Mouse (Mus musculus): ENCODE results near the gene H2afj.
A peak's percentile ranks its signal among the peaks of the same experiment; 100 is the strongest.
"Not testable (repeated sequence)": the region's sequence is repeated elsewhere in the genome, so short reads cannot be mapped to it uniquely, and the experiment has no call there.

Gene H2afj

DNA sequence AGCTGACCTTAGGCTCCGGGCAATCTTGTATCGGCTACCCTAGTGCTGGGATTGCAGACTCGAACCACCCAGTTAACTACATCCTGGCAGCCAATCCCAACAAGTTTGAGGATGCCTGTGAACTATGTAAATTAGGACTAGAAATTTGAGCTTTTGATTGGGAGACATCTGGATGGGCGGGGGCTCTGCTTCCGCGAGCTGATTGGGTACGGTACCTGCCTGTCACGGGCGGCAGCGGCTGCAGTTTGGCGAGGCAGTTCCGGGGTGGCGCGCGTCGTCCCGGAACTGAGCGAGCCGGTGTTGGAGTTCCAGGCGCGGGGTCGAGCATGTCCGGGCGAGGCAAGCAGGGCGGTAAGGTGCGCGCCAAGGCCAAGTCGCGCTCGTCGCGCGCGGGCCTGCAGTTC is at the start of gene H2afj:
Gene H2afj (plus strand): TSS at position 231 of the 404 bp plus-strand sequence.
- peak; percentile 99 for DNase-seq

DNA sequence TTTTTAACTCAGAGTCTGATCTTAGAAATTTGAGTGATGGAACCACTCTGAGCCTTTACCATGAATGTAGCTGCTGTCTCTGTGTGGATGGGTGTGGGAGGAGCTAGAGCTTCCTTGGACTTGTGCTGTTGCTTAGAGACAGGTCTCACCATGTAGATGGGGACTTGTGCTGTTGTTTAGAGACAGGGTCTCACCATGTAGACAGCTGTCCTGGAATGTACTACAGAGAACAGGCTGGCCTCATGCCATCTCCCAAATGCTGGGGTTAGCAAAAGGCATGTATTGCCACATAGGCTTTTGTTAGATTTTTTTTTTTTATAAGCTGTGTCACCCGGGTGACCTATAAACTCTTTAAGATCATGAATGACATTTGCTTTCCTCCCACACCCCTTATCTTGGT is 44.1 kb upstream of the H2afj start:
- DNase-seq = no peak

DNA sequence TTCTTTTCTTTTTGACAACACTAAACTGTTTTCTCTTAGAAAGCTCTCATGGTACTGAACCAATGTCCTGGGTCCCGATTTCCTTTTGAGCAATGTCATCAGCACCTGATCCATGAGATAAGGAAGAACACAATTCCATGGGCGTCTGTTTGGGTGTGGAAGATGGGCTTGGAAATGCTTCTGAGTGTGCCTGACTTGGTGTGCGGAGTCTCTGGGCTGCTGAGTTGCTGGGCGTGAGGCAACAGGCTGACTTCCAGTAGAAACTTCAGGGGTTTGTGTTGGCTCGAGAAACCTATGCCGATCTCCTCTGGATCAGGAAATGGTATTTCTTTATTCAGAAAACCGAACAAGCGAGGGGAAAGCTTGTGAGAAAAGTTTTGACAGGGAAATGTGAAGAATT is 38.9 kb upstream of the H2afj start:
- DNase-seq = no peak

DNA sequence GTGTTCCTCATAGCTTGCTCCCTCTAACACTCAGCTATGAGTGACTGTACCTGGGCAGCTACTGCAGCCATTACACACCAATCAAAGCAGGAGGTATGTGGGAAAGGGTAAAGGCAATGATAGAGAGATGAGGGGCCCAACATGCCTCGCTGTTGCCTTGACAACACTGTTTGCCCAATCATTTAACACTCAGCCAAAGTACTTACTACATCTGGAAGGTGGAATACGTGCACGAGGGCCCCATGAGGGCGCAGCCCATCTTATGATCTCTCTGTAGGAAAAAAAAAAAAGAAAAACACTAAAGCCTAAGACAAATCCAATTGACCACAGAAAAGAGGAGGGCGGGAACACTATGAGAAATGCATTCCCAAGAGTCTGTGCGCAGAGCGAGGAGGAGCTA is 38.2 kb upstream of the H2afj start:
- no peak for DNase-seq

DNA sequence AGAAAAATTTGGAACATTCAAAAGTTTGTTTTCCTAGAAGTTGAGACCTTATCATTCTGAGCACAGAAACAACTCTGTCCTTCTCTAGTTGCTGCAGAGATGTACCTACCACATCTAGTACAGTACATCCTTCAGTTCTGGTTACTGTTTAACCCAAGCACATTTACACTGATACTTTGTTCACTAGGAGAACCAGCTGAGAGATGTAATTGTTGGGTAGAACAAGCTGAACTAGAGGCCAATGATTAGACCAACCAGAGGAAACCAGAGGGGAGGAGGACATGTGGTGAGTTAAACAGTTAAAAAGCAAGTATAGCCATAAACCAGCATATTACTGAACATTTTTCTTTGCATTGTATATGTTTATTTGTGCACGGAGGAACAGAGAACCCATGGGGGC is 31.7 kb upstream of the H2afj start:
- no peak for DNase-seq

DNA sequence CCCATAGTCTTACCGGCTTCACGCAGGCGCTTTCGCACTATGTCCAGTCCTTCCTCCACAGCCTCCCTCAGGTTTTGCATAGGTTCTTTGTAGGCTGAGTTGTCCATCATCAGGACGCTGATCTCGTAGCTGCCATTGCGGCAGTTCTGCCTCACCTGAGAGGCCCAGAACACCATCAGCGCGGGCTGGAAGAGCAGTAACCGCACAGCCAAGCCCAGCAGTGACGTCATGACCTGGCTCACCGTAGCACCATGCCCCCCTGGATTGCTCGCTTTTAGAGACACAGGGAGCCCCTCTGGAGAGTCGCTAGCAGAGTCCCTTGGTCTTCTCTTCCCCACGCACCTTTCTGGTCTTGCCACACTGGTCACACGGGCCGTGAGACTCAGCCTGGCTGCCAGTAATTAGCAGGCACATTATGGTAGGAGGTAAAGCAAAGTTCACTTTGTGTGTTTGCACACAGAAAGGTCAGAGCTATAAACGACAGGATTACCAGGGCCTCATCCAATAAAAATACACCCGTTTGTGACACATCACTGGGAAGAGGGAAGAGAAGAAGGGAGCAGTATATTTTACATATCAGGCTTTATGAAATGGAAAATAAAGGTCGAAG is 26.6 kb upstream of the H2afj start, which contains the start of gene Gucy2c:
Gene Gucy2c (minus strand): TSS at position 389 of the 610 bp plus-strand sequence.
- DNase-seq = no peak

DNA sequence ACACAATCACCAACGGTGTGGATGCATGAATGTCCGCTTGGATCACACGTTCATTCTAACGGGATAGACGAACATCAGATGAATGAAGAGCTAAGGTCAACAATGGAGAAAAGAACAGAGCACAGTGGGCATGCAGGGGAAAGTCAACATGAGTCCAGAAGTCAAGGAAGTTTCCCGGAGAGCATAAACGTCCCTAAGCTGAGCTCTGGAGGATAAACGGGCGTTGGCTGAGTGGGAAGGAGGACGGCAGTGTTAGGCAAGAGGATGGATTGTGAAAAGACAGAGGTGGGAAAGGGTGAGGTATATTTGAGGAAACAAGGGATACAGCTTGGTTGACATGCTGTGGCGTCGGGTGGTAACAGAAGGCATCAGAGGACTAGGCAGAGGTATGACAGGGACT is 25.9 kb upstream of the H2afj start:
- no peak for DNase-seq

DNA sequence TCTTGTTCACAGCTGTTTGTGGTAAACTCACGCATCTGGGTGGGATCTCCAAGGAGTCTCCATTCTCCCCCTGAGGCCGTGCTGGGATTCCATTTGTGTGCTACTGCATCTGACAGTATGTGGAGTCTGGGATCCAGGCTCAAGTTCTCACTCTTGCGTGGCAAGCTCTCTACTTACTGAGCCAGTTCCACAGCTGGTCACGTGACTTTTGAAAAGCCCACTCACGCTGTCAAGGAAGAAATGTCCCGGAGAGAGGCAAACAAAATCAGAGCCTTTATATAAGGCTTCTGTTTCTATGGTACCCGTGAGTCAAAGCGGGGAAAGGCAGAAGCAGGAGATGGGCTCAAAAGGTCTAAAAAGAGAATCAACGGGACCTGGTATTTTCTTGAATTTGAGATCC is 25.3 kb upstream of the H2afj start:
- DNase-seq = no peak

DNA sequence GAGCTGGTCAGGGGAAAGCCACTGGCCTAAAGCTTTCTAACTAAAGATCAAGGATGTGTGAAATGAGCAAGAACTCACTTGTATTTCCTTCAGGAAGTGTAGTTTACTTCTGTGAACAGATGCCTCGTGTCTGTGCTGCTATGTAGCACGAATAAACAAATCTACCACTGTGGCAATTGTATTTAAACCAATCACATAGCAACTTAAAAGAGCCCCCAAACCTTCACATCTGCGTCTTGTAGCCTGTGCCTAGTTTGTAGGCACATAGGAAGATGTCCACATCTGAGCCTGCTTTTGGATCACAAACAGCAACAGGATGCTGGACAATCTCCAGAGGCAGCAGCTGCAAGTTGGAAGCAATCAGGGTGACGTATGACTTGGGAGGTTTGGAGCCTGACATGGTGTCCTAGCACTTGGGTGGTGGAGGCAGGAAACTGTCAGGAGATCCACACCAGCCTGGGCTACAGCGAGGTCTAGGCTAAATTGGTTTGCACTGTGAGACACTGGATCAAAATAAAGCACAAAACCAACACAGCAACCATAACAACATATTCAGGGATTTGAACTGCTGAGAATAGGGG is 18.6 kb upstream of the H2afj start:
- DNase-seq = peak; percentile 85

DNA sequence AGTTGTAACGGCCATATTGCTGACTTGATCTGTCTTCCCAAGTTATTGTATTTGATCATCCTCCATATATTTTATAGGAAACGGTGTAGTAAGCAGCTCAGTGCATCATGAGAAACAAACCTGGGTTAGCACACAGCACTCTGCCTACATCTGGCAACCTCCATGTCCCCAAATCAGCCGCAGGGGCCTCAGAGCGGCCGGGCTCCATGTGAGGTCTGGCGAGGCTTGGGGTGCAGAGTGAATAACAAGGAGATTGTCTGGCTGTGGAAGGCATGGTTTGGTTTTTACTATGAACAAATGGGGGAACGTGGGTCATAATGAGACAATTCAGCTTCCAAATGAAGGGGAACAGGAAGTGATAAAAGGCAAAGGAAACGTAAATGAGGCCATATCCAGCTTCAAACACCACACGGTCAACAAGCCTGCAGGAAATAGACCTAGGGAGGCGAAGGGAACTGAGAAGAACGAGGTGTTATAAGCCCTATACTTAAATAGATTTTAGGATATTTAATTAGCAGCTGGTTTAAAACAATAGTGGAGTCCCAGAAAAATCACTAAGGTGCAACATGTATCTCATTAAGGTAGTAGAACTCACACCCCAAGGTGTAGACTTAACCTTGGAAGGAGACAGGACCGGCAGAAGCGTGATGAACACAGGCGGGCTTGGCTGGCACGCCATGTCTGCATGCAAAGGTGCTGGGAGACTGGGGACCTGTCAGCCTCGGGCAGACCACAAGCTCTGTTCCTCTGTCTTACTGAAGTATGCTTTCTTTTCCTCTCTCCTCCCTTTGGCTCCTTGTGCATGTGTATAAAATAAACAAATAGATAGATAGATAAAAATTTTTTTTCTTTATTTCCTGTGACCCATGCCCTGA is 14.9 kb upstream of the H2afj start:
- DNase-seq = no peak

DNA sequence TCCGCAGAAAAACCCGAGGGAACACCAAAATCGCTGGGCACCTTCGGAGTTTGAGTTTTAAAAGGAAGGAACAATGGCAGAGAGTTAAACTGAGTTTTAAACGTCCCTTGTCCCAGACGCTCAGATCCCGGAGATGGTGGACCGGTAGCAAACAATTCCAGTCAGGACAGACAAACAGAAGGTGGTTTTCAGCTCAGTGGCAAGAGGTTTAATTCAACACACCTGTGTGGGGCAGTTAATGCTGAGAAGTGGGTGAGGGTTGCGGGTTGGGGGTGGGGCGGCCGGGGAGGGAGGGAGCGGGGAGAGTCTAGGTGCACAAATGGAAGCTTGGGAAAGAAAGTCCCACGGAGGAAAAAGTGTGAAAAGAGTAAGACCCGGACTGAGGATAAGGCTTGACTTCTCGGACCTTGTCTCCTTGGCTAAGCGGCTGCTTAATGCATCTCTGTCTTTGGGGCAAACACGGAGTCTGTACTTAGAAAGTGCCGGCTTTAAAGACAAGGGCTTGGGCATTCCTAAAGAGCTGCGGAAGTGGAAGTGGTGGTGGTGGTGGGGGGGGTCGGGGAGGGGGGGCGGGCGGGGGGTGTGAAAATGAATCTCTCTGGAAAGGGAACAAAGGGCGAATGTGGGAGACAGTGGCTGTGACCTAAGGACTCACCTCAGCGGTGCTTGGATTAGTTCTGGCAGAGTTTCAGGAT is 14.1 kb upstream of the H2afj start:
- DNase-seq = no peak

DNA sequence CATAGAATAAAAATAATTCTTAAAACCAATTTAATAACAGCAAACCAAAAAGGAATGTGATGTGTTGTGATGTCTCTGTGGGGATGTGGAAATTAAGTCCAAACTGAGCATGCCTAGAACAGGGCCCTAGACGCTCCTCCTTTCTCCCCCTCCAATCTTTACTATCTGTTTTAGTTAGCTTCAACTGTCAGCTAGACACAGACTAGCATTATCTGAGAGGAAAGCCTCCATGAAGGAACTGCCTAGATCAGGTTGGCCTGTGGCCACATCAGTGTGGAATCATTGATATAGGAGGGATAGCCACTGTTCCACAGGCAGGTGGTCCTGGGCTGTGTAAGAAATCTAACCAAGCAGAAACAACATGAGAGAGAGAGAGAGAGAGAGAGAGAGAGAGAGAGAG is 12.9 kb upstream of the H2afj start:
- no peak for DNase-seq

DNA sequence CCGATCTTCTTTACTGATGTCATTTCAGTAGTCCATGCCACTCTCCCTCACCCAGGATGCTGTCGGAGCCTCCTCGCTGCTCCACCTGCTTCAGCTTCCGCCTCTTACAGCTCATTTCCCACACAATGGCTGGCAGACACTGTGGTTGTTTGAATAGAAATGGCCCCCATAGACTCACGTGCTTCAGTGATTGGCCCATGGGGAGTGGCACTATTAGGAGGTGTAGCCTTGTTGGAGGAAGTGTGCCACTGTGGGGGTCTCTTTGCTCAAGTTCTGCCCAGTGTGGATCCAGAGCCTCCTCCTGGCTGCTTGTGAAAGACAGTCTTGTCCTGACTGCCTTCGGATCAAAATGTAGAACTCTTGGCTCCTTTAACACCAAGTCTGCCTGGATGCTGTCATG is 12.2 kb upstream of the H2afj start:
- DNase-seq = no peak

DNA sequence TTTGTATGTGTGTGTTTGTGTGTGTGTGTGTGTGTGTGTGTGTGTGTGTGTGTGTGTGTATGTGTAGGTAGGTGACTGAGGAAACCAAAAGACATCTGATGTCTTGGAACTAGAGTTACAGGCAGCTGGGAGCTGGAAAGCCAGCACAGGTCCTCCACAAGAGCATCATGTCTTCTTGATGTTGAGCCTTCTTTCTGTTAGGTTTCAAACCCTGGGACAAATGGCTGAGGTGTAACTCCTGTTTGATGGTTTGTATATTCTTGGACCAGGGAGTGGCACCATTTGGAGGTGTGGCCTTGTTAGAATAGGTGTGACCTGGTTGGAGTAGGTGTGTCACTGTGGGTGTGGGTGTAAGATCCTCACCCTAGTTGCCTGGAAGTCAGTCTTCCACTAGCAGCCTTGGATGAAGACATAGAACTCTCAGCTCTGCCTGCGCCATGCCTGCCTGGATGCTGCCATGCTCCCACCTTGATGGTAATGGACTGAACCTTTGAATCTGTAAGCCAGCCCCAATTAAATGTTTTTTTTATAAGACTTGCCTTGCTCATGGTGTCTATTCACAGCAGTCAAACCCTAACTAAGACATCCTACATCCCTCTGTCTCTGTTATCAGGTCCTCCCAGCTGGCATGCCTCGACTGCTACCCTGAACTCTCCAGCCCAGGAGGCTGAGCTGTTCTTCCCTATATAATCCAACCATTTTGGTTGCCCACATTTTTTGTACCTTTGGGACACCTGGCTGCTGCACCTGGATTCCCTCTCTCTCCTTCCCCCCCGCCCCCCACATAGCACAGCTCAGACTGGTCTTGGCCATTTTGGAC is 10.0 kb upstream of the H2afj start:
- DNase-seq = not testable (repeated sequence)

DNA sequence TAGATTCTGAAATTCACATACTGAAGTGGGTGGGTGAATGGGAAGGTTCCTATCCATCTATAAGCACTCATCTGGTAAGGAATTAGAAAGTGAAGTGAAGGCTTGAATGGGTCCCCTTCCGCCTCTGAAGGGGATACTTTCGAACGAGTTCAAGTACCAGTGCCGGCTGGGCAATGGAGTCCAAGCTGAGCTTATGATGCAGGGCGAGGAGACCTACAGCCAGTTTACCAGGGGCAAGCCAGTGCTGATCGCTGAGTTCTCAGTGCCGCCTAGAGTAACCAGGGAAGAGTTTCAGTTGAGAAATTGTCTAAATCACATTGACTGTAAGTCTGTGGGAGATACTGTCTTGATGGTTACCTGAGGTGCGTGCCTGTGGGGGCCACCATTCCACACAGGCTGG is 7.3 kb upstream of the H2afj start:
- no peak for DNase-seq

DNA sequence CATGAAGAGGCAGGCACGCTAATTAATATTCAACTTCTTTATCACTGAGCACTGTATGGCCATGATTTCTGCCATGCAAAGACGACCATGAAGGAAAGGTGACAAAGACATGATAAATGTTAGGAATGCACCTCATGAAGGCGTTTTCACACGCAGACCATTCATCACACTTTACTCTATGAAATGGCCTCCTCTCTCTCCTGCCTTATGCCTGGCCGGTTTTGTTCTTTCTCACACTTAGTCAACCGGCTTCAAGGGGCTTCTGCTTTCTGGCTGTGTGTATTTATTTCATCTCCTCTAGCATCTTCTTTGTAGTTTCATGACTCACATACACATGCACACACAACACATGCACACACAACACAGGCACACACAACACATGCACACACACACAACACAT is 6.8 kb upstream of the H2afj start:
- DNase-seq = no peak

DNA sequence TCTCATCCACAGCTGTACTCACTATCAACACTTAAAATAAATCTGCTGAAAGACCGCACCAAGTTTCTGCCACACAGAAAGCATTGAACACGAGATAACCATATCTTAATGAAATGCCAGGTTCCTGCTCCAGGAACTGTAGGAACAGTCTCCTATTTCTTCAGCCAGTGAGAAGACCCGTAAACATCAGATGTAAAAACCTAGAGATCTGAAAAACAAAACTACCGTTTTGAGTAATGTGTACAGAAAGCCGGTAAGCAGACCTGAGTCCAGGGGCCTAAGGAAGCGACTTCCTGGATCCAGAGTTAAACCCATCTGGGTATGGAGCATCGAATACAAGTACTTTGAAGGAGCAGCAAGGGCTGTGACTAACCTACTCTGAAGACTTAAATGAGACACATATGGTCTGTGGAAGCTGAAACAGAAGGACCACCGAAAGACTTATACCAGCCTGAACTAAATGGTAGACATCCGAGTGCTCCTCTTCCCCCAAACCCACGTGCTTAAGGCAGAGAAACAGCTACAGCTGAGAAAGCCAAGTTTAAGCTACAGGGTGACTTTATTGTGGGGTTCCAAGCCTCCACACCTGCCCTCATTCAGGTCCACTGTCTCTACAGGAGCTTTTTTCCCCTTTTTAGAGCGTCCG is 4.8 kb upstream of the H2afj start:
- no peak for DNase-seq

DNA sequence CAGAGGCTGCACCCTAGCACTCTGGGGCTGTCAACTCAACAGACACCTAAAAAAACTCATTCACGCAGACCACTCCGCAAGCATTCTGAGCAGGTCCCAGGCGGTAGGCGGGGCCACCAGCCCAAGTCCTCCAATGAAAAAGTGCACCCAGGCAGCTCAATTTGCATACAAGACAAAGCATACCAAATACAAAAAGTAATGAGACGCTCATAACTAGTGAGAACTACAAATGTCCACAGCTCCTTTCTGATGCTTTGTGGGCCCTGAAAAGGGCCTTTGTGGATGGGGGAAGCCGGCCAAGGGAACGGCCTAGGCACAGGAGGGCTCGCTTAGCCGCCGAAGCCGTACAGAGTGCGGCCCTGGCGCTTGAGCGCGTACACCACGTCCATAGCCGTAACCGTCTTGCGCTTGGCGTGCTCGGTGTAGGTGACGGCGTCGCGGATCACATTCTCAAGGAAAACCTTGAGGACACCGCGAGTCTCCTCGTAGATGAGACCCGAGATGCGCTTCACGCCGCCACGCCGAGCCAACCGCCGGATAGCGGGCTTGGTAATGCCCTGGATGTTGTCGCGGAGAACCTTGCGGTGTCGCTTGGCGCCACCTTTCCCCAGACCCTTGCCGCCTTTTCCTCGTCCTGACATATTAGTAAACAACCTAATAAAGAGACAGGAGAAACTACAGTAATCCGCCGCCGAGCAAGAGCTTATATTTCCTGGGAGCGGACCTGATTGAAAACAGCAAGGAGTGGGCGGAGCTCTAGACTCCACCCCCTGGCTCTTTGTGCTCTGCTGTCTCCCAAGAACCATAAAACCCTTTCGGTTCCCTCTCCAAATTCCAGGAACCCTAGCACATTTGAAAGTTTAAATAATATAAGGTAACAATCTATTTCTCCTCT is 4.1 kb upstream of the H2afj start, which contains the start of gene Hist4h4:
Gene Hist4h4 (minus strand): TSS at position 677 of the 895 bp plus-strand sequence.
- DNase-seq = peak; percentile 96

DNA sequence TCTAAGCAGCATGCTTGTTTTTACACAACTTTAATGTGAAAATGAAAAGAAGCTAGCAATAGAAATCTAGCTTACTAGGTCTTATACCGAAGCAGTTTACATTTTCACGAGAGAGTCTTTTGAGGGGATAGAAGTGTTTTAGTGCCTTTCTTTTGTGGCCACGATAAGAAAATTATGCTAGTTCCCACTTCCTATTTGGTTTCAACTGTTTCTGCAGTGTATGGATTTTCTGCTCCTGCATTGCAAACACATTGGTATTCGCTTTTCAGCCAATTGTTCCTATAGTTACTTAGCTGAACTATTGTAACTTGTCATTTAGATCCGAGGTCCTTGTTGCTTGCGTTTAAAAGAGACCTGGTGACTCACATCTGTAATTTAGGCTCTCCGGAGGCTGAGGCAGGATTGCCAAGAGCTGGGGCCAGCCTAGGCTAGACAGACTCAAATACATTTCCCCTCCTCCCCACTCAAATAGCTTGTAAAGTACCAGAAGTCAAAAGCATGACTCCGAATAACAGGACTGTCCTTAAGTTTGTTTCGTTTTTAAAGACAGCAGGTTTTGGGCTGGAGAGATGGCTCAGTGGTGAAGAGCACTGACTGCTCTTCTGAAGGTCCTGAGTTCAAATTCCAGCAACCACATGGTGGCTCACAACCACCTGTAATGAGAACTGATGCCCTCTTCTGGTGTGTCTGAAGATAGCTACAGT is 3.2 kb upstream of the H2afj start:
- no peak for DNase-seq

DNA sequence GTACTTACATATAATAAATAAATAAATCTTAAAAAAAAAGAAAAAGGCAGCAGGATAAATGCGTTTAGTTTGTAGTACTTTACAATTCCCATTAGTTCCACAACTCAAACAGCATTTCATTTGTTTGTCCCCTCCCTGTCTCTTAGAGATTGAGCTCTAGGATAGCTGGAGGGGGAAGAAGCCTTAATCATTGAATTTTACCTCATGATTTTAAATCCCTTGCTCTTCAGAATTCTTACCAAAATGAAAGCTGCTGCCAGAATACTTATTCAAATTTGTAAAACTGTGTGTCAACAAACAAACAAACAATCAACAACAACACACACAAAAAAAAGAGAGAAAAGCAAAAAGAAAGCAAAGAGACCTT is 2.7 kb upstream of the H2afj start:
- DNase-seq = no peak
